Mouse (Mus musculus) small intestine, adult 2 months (tissue): Measurements from ENCODE around the gene Gpr146. TPM values are rescaled to one million over a fixed set of nuclear protein-coding genes. Genes with fewer than 3 reads are reported as not detected.

Source experiments
- H3K27ac ChIP-seq: fragments of 200-500 bp; 2 replicates; pipeline ENCODE4 v1.5.1; 2012; ENCODE audit warnings: low read depth, low read length, control low read depth, inconsistent platforms; ENCODE audit not compliant: insufficient read depth
- H3K27me3 ChIP-seq: fragments of 200-500 bp; 2 replicates; pipeline ENCODE4 v1.6.1; 2012; ENCODE audit warnings: mild to moderate bottlenecking, moderate library complexity, low read length, inconsistent platforms; ENCODE audit not compliant: control insufficient read depth, insufficient read depth
- H3K36me3 ChIP-seq: fragments of 200-500 bp; 2 replicates; pipeline ENCODE4 v1.6.1; 2012; ENCODE audit warnings: mild to moderate bottlenecking, low read length, control low read depth, inconsistent platforms; ENCODE audit not compliant: control insufficient read depth, insufficient read depth
- H3K4me1 ChIP-seq: fragments of 200-500 bp; 2 replicates; pipeline ENCODE4 v1.6.1; 2012; ENCODE audit warnings: low read length, inconsistent platforms, mixed read lengths; ENCODE audit not compliant: control insufficient read depth, insufficient read depth, insufficient read length
- H3K4me3 ChIP-seq: fragments of 200-500 bp; 2 replicates; pipeline ENCODE4 v1.5.1; 2012; ENCODE audit warnings: low read depth, mild to moderate bottlenecking, control low read depth, inconsistent platforms, low read length, moderate library complexity
- CTCF ChIP-seq: fragments of 200-500 bp; IDR thresholded peaks from 2 replicates; pipeline ENCODE4 v1.5.1; 2012; ENCODE audit warnings: low read depth, mild to moderate bottlenecking, control low read depth, inconsistent platforms, low read length, moderate library complexity, mixed read lengths; ENCODE audit not compliant: insufficient replicate concordance, insufficient read length; ENCODE audit errors: extremely low read depth
- POLR2A ChIP-seq: fragments of 200-500 bp; IDR thresholded peaks from 2 replicates; pipeline ENCODE4 v1.6.1; 2012; ENCODE audit warnings: low read depth, mild to moderate bottlenecking, control low read depth, inconsistent platforms, low read length, moderate library complexity
- WGBS: fragments of 180-500 bp; shearing (Covaris S2); methylation state at CpG from one replicate; pipeline ENCODE4 v1.1.7; 2018; 5-methylcytosine and 5-hydroxymethylcytosine counted together
- polyA plus RNA-seq: library from polyadenylated mRNA; depleted of rRNA; stranded (reverse); fragments of >200 nt; gene quantifications from 2 replicates; pipeline ENCODE4 v1.2.3, GENCODE M21; 2012

Gpr146 gene
- polyA plus RNA-seq, 1 experiment, result 6.8 TPM

GRCm38 (mm10) chr5:139395528-139395927 is 18.0 kb downstream of the Gpr146 start:
- WGBS, result 90% methylated on average over 4 of the region's 4 CpGs
- Histone ChIP-seq H3K4me3 (no peak overlapping the region), H3K27ac (no peak overlapping the region), H3K36me3 (no peaks in the 10 kb centered on the region), H3K27me3 (no peaks in the 10 kb centered on the region), H3K4me1 (peaks cover 6% of the 10 kb centered on the region; the same call in 1 of the 2 replicates)
- TF ChIP-seq POLR2A (no peak), CTCF (no peak)

- WGBS, result 88% methylated on average over 4 of the region's 4 CpGs
- no peak overlapping the region for H3K4me3 ChIP-seq
- no peak for TF ChIP-seq CTCF
- no peak for TF ChIP-seq POLR2A
These were observed 19.9 kb downstream of the Gpr146 start for GRCm38 (mm10) chr5:139397359-139397916.

GRCm38 (mm10) chr5:139397959-139398753 is 20.7 kb downstream of the Gpr146 start:
- Histone ChIP-seq H3K4me1 (peaks cover 6% of the 10 kb centered on the region; the same call in 1 of the 2 replicates), H3K36me3 (no peaks in the 10 kb centered on the region), H3K4me3 (no peak overlapping the region), H3K27ac (no peak overlapping the region), H3K27me3 (no peaks in the 10 kb centered on the region)
- TF ChIP-seq CTCF (peak; percentile 85; the same call in 1 of the 2 replicates), POLR2A (no peak)
- 35% methylated on average over 5 of the region's 5 CpGs for WGBS

More at GRCm38 (mm10) chr5:139397359-139397916, 19.9 kb downstream of the Gpr146 start:
- no peak overlapping the region for H3K27ac ChIP-seq
- peaks cover 6% of the 10 kb centered on the region; the same call in 1 of the 2 replicates for H3K4me1 ChIP-seq
- no peaks in the 10 kb centered on the region for H3K27me3 ChIP-seq
- no peaks in the 10 kb centered on the region for H3K36me3 ChIP-seq

- peaks cover 6% of the 10 kb centered on the region; the same call in 1 of the 2 replicates for H3K4me1 ChIP-seq
- no peaks in the 10 kb centered on the region for H3K27me3 ChIP-seq
- H3K27ac ChIP-seq, result no peak overlapping the region
- H3K4me3 ChIP-seq, result no peak overlapping the region
- no peaks in the 10 kb centered on the region for H3K36me3 ChIP-seq
- WGBS, result 47% methylated on average over 5 of the region's 5 CpGs
- no peak for TF ChIP-seq POLR2A
- no peak for TF ChIP-seq CTCF
These were observed 21.3 kb downstream of the Gpr146 start for GRCm38 (mm10) chr5:139398786-139399185.

- H3K27ac ChIP-seq, result no peak overlapping the region
- H3K36me3 ChIP-seq, result no peaks in the 10 kb centered on the region
- H3K4me3 ChIP-seq, result no peak overlapping the region
- no peak for TF ChIP-seq CTCF
- no peak for TF ChIP-seq POLR2A
- H3K27me3 ChIP-seq, result no peaks in the 10 kb centered on the region
- H3K4me1 ChIP-seq, result peaks cover 6% of the 10 kb centered on the region; the same call in 1 of the 2 replicates
- WGBS, result 90% methylated on average over 14 of the region's 14 CpGs
These were observed 22.5 kb downstream of the Gpr146 start for GRCm38 (mm10) chr5:139399991-139400390.

- H3K27me3 ChIP-seq, result no peaks in the 10 kb centered on the region
- H3K36me3 ChIP-seq, result no peaks in the 10 kb centered on the region
- WGBS, result 92% methylated on average over 2 of the region's 2 CpGs
- no peak overlapping the region for H3K27ac ChIP-seq
- peaks cover 6% of the 10 kb centered on the region; the same call in 1 of the 2 replicates for H3K4me1 ChIP-seq
- no peak overlapping the region for H3K4me3 ChIP-seq
- TF ChIP-seq POLR2A, result no peak
- TF ChIP-seq CTCF, result no peak
These were observed 24.6 kb downstream of the Gpr146 start for GRCm38 (mm10) chr5:139402106-139402505.

GRCm38 (mm10) chr5:139403692-139404260 is 26.3 kb downstream of the Gpr146 start:
- H3K27me3 ChIP-seq, result no peaks in the 10 kb centered on the region
- no peaks in the 10 kb centered on the region for H3K36me3 ChIP-seq
- H3K4me1 ChIP-seq, result peaks cover 2% of the 10 kb centered on the region; the same call in 1 of the 2 replicates
- TF ChIP-seq CTCF (no peak), POLR2A (no peak)
- WGBS, result 81% methylated on average over 8 of the region's 8 CpGs
- H3K27ac ChIP-seq, result peak overlapping the region; percentile 39
- H3K4me3 ChIP-seq, result no peak overlapping the region
